Mouse (Mus musculus): ENCODE measurements around the gene Unc13d.

DNA sequence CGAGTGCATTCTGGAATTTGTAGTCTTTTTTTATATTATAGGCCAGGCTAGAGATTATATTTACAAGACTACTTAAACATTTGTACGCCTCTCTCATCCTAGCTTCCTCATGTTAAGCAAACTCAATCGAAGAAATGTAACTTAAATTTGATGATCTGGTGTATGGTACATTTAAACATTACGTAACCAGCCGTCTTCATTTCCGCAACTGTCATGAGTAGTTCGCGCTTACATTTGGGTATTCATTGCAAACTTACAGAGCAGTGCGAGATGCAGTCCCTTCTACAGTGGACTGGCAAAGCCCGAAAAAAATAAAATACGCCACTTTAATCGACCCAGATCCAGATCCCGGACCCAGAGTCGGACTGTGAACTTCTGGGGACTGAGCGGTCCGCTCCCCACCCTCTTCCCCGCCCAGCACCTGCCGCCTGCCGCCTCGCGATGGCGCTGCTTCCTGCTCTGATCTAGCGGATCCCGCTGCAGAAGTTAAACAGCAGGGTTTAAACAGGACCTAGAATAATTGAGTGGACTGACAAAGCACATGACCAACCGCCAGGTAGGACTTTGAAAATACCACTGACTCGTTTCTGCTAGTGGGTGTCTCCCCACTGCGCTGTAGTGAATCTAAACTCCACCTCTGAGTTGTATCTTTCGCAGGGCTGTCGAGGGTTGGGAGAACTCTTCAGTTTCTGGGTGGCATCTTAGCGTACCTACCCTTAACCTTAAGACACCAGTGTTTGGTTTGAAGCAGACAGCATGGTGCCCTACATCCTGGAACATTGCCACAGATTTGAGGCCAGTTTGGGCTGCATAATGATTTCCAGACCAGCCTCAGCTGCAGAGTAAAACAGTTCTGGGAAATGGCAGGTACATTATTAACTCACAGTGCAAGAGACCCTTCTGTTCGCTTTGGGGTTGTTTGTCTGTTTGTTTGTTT lies 9.7 kb upstream of the Unc13d start:
- TF ChIP-seq CTCF (IDR thresholded peaks at IDR 0.05; ENCODE audit: borderline replicate concordance, extremely low read depth, insufficient read depth, insufficient read length) (peak; percentile 91), POLR2A (IDR thresholded peaks at IDR 0.05; ENCODE audit: borderline replicate concordance, extremely low read depth, insufficient read depth, insufficient read length, poor library complexity, severe bottlenecking) (0 out of 2 replicates have a peak, but pooled peaks have one; percentile 36)
